Mouse (Mus musculus): ENCODE results near the gene Camta1. TPM values are rescaled to one million over a fixed set of nuclear protein-coding genes. Genes with fewer than 3 reads are reported as not detected.

The Camta1 gene
- polyA plus RNA-seq, 1 experiment from 2014 or later = 61.9 TPM

DNA sequence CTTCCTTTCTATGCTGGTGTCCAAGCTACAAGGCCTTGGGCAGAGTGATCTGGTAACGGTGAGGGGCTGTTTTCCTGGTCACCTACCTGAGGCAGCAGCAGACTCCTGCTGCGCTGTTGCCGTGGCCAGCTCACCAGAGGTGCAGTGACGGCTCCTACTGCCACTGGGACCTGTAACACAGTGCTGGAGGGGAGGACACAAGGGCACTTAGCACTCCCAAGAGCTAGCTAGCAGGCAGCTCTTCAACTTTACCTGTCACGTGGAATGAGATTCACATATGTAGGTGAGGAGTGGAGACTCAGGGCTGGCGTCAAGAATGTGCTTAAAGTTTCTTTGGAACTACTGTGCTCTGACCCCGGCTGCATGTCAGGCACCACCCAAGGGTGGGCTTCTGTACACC is 851.4 kb downstream of the Camta1 start:
- ATAC-seq (ENCODE audit: low FRiP score, low TSS enrichment) (no peak), DNase-seq (ENCODE audit: low spot score) (no peak)
- H3K36me3 ChIP-seq (ENCODE audit: control insufficient read depth, insufficient read depth, low read length) = no peaks in the 10 kb centered on the region; the same call in 1 of the 2 replicates
- H3K27me3 ChIP-seq (ENCODE audit: control insufficient read depth, insufficient read depth, low read length) = no peaks in the 10 kb centered on the region
- H3K4me1 ChIP-seq (replicated peaks; ENCODE audit: control insufficient read depth, insufficient read depth) = no peaks in the 10 kb centered on the region
- 89% methylated on average over 7 of the region's 7 CpGs for WGBS
- no peaks in the 10 kb centered on the region for H3K9me3 ChIP-seq (ENCODE audit: control insufficient read depth, low read length)
- no peak overlapping the region for H3K9ac ChIP-seq (ENCODE audit: low read length)
- H3K4me3 ChIP-seq (ENCODE audit: low read depth, low read length) = no peak overlapping the region
- TF ChIP-seq CTCF (IDR thresholded peaks at IDR 0.05; ENCODE audit: low read depth) = no peak
- no peak overlapping the region for H3K4me2 ChIP-seq (replicated peaks; ENCODE audit: low read depth)
- H3K27ac ChIP-seq (replicated peaks) = no peak overlapping the region

DNA sequence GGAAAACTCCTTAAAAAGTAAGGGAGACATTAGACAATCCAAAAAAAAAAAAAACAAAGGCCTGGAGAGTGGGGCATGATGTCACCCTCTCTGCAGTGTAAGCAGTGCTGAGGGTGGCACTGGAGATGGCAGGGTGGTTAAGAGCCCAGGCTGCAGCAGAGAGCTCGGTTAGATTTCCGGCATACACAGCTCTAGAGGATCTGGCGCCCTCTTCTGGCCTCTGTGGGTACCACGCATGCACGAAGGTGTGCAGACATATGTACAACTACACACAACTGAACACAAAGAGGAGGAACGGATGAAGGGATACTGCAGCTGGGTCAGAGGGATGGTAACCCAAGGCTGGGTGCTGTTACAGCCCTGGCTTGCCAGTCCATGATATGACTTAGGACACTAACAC is 854.7 kb downstream of the Camta1 start:
- no peaks in the 10 kb centered on the region for H3K9me3 ChIP-seq (ENCODE audit: control insufficient read depth, low read length)
- ATAC-seq (ENCODE audit: low FRiP score, low TSS enrichment) = peak; percentile 50
- H3K36me3 ChIP-seq (ENCODE audit: control insufficient read depth, insufficient read depth, low read length) = no peaks in the 10 kb centered on the region; the same call in 1 of the 2 replicates
- H3K27me3 ChIP-seq (ENCODE audit: control insufficient read depth, insufficient read depth, low read length) = no peaks in the 10 kb centered on the region
- no peak for TF ChIP-seq EP300 (optimal IDR thresholded peaks at IDR 0.05)
- peak; percentile 75 for TF ChIP-seq CTCF (IDR thresholded peaks at IDR 0.05; ENCODE audit: low read depth)
- no peak overlapping the region for H3K4me2 ChIP-seq (replicated peaks; ENCODE audit: low read depth)
- H3K27ac ChIP-seq (replicated peaks) = no peak overlapping the region
- no peak overlapping the region for H3K9ac ChIP-seq (ENCODE audit: low read length)
- 48% methylated on average over 6 of the region's 6 CpGs for WGBS
- H3K4me3 ChIP-seq (ENCODE audit: low read depth, low read length) = no peak overlapping the region
- peak; percentile 71 for DNase-seq (ENCODE audit: low spot score)
- no peaks in the 10 kb centered on the region for H3K4me1 ChIP-seq (replicated peaks; ENCODE audit: control insufficient read depth, insufficient read depth)

DNA sequence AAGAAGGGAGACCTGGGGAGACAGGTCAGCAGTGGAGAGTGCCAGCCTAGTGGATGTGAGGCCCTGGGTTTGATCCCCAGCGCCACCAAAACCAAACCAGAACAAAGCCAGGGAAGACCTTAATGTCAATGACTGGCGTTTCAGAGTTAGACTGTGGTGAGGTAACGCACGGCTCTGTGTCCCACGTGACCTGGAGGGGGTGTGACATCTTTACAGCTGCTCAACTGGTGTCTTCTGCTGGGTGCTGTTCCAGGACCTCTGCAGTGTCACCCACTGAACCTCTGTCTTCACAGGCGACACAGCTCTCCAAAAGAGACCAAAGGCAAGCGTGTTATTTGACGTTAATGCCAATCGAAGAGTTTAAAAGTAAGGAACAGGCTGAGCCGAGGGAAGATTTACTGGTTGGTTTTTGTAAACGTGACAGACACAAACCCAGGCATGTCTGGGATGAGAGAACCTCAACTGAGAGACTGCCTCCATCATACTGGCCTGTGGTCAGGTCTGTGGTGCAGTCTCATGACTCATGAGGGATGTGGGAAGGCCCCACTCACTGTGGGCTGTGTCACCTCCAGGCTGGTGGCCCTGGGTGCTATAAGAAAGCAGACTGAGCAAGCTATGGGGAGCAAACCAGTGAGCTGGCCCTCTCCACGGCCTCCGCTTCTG is 855.9 kb downstream of the Camta1 start:
- no peaks in the 10 kb centered on the region for H3K4me1 ChIP-seq (replicated peaks; ENCODE audit: control insufficient read depth, insufficient read depth)
- no peak overlapping the region for H3K4me2 ChIP-seq (replicated peaks; ENCODE audit: low read depth)
- ATAC-seq (ENCODE audit: low FRiP score, low TSS enrichment) = no peak
- TF ChIP-seq EP300 (optimal IDR thresholded peaks at IDR 0.05) (no peak), CTCF (IDR thresholded peaks at IDR 0.05; ENCODE audit: low read depth) (no peak)
- no peaks in the 10 kb centered on the region for H3K9me3 ChIP-seq (ENCODE audit: control insufficient read depth, low read length)
- no peaks in the 10 kb centered on the region; the same call in 1 of the 2 replicates for H3K36me3 ChIP-seq (ENCODE audit: control insufficient read depth, insufficient read depth, low read length)
- no peak overlapping the region for H3K4me3 ChIP-seq (ENCODE audit: low read depth, low read length)
- no peaks in the 10 kb centered on the region for H3K27me3 ChIP-seq (ENCODE audit: control insufficient read depth, insufficient read depth, low read length)
- no peak for DNase-seq (ENCODE audit: low spot score)
- no peak overlapping the region for H3K9ac ChIP-seq (ENCODE audit: low read length)
- WGBS = 90% methylated on average over 13 of the region's 13 CpGs
- H3K27ac ChIP-seq (replicated peaks) = no peak overlapping the region

DNA sequence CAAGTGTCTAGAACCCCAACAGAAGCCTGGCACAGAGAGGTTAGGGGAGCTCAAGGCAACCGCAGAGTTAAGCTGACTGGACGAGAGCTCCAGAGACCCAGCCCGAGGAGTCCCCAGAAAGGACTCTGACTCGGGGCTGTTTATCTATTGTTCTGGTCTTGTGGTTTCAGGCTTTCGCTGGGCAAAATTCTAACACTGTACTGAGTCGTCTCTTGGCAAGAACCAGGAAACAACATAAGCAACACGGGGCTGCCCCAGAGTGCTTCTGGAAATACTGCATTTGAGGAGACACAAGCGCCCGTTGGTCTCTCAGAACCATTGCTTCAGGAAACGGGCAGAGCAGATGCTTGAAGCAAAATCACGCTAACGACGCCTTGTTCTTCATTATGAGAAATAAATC is 860.3 kb downstream of the Camta1 start:
- H3K4me1 ChIP-seq (replicated peaks; ENCODE audit: control insufficient read depth, insufficient read depth) = no peaks in the 10 kb centered on the region
- H3K27ac ChIP-seq (replicated peaks) = no peak overlapping the region
- H3K4me3 ChIP-seq (ENCODE audit: low read depth, low read length) = no peak overlapping the region
- no peak overlapping the region for H3K9ac ChIP-seq (ENCODE audit: low read length)
- H3K27me3 ChIP-seq (ENCODE audit: control insufficient read depth, insufficient read depth, low read length) = no peaks in the 10 kb centered on the region
- no peak for TF ChIP-seq EP300 (optimal IDR thresholded peaks at IDR 0.05)
- no peak for TF ChIP-seq CTCF (IDR thresholded peaks at IDR 0.05; ENCODE audit: low read depth)
- H3K4me2 ChIP-seq (replicated peaks; ENCODE audit: low read depth) = no peak overlapping the region
- H3K36me3 ChIP-seq (ENCODE audit: control insufficient read depth, insufficient read depth, low read length) = no peaks in the 10 kb centered on the region
- no peak for ATAC-seq (ENCODE audit: low FRiP score, low TSS enrichment)
- no peak for DNase-seq (ENCODE audit: low spot score)
- no peaks in the 10 kb centered on the region for H3K9me3 ChIP-seq (ENCODE audit: control insufficient read depth, low read length)
- 28% methylated on average over 13 of the region's 13 CpGs for WGBS

DNA sequence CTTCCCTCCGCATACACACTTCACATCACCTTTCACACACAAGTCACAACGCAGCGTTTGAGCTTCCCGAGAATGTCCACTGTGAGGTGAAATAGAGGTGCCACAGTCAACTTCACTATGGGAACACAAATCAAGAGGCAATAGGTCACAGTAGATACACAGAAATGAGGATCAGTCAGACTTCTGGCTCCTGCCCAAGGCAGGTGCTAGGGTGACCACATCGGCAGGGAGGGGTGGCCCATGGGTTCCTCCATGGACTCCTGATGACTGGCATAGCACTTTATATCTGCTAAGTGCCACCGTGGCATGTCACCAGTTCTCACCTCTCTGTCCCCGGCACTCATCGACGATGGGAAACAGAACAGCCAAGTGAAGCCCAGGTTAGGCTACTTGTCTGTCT is 863.0 kb downstream of the Camta1 start:
- Histone ChIP-seq H3K4me3 (ENCODE audit: low read depth, low read length) (no peak overlapping the region), H3K4me2 (replicated peaks; ENCODE audit: low read depth) (no peak overlapping the region), H3K9ac (ENCODE audit: low read length) (no peak overlapping the region), H3K27me3 (ENCODE audit: control insufficient read depth, insufficient read depth, low read length) (no peaks in the 10 kb centered on the region), H3K9me3 (ENCODE audit: control insufficient read depth, low read length) (no peaks in the 10 kb centered on the region), H3K4me1 (replicated peaks; ENCODE audit: control insufficient read depth, insufficient read depth) (no peaks in the 10 kb centered on the region), H3K36me3 (ENCODE audit: control insufficient read depth, insufficient read depth, low read length) (no peaks in the 10 kb centered on the region), H3K27ac (replicated peaks) (no peak overlapping the region)
- ATAC-seq (ENCODE audit: low FRiP score, low TSS enrichment) = peak; percentile 77
- no peak for TF ChIP-seq EP300 (optimal IDR thresholded peaks at IDR 0.05)
- no peak for TF ChIP-seq CTCF (IDR thresholded peaks at IDR 0.05; ENCODE audit: low read depth)
- 80% methylated on average over 9 of the region's 9 CpGs for WGBS
- peak; percentile 62 for DNase-seq (ENCODE audit: low spot score)

DNA sequence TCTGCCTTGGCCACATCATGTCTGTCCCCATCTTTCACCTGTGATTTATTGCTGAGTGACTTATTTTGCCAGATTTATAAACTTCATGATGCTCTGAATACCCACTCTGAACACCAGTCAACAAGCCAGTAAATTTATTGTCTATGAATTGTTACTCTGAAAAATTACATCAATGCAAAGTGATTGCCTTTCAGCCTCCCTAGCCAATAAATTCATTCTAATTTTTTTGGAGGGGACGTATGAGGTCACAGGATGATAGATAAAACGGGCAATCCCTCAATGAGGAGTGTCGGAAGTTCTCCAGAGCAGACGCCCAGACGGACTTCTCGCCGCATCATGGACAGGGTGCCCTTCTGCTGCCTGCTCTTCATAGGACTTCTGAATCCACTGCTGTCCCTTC is 864.9 kb downstream of the Camta1 start, which contains the start of gene Uts2:
Gene Uts2, plus strand, starts transcription at position 301 of the 400 bp plus-strand sequence.
- Histone ChIP-seq H3K27ac (replicated peaks) (no peak within 1 kb of the TSS), H3K27me3 (ENCODE audit: control insufficient read depth, insufficient read depth, low read length) (no peaks in the 10 kb centered on the region), H3K9me3 (ENCODE audit: control insufficient read depth, low read length) (no peaks in the 10 kb centered on the region), H3K36me3 (ENCODE audit: control insufficient read depth, insufficient read depth, low read length) (no peaks in the 10 kb centered on the region), H3K4me1 (replicated peaks; ENCODE audit: control insufficient read depth, insufficient read depth) (no peaks in the 10 kb centered on the region), H3K4me2 (replicated peaks; ENCODE audit: low read depth) (no peak within 1 kb of the TSS), H3K4me3 (ENCODE audit: low read depth, low read length) (no peak within 1 kb of the TSS), H3K9ac (ENCODE audit: low read length) (no peak within 1 kb of the TSS)
- DNase-seq (ENCODE audit: low spot score) (no peak), ATAC-seq (ENCODE audit: low FRiP score, low TSS enrichment) (no peak)
- WGBS = 88% methylated on average over 7 of the region's 7 CpGs
- TF ChIP-seq EP300 (optimal IDR thresholded peaks at IDR 0.05) (no peak), CTCF (IDR thresholded peaks at IDR 0.05; ENCODE audit: low read depth) (no peak)

Measured in stomach, postnatal 0 days (tissue).